Mouse (Mus musculus) spleen, adult 2 months (tissue): ENCODE results near the gene Fndc3a. TPM values are rescaled to one million over a fixed set of nuclear protein-coding genes. Genes with fewer than 3 reads are reported as not detected.

Source experiments
- DNase-seq, 2 experiments: peaks; one replicate each; pipeline versions ENCODE4 v3.0.0 to v3.0.0-alpha.2; 2012 to 2021; ENCODE audit warnings: low spot score in 2 of 2, low read depth in 1 of 2
- H3K27ac ChIP-seq: fragments of 200-500 bp; 2 replicates; pipeline ENCODE4 v1.5.1; 2012; ENCODE audit warnings: low read length, inconsistent platforms; ENCODE audit not compliant: insufficient read depth
- H3K27me3 ChIP-seq: fragments of 200-500 bp; 2 replicates; pipeline ENCODE4 v1.6.1; 2012; ENCODE audit warnings: mild to moderate bottlenecking, moderate library complexity, low read length, inconsistent platforms; ENCODE audit not compliant: control insufficient read depth, insufficient read depth
- H3K36me3 ChIP-seq: fragments of 200-500 bp; 2 replicates; pipeline ENCODE4 v1.6.1; 2012; ENCODE audit warnings: mild to moderate bottlenecking, low read length, inconsistent platforms; ENCODE audit not compliant: control insufficient read depth, insufficient read depth
- H3K4me1 ChIP-seq: fragments of 200-500 bp; 2 replicates; pipeline ENCODE4 v1.6.1; 2011; ENCODE audit warnings: inconsistent platforms; ENCODE audit not compliant: control insufficient read depth, insufficient read depth, insufficient read length
- H3K4me3 ChIP-seq: fragments of 200-500 bp; 2 replicates; pipeline ENCODE4 v1.5.1; 2011; ENCODE audit warnings: mild to moderate bottlenecking, inconsistent platforms; ENCODE audit not compliant: insufficient read depth, insufficient read length; ENCODE audit errors: extremely low read depth
- CTCF ChIP-seq: fragments of 200-500 bp; IDR thresholded peaks from 2 replicates; pipeline ENCODE4 v1.5.1; 2011; ENCODE audit warnings: mild to moderate bottlenecking, inconsistent platforms; ENCODE audit not compliant: insufficient read depth, insufficient read length, insufficient replicate concordance; ENCODE audit errors: extremely low read depth
- POLR2A ChIP-seq: fragments of 200-500 bp; IDR thresholded peaks from 2 replicates; pipeline ENCODE4 v1.6.1; 2011; ENCODE audit warnings: low read depth, low read length, inconsistent platforms
- WGBS: fragments of 180-500 bp; shearing (Covaris S2); methylation state at CpG from one replicate; pipeline ENCODE4 v1.1.7; 2018; 5-methylcytosine and 5-hydroxymethylcytosine counted together
- polyA plus RNA-seq: library from polyadenylated mRNA; depleted of rRNA; stranded (reverse); fragments of >200 nt; gene quantifications from 2 replicates; pipeline ENCODE4 v1.2.3, GENCODE M21; 2012

The Fndc3a gene
- polyA plus RNA-seq, 1 experiment: 22.2 TPM

GRCm38 (mm10) chr14:72518786-72519185, 191.0 kb downstream of the Fndc3a start:
- Histone ChIP-seq H3K4me1 (no peaks in the 10 kb centered on the region), H3K36me3 (no peaks in the 10 kb centered on the region), H3K4me3 (no peak overlapping the region), H3K27me3 (no peaks in the 10 kb centered on the region), H3K27ac (no peak overlapping the region)
- DNase-seq: no peak
- TF ChIP-seq POLR2A: no peak
- TF ChIP-seq CTCF: no peak
- 68% methylated on average over 6 of the region's 6 CpGs for WGBS

DNA sequence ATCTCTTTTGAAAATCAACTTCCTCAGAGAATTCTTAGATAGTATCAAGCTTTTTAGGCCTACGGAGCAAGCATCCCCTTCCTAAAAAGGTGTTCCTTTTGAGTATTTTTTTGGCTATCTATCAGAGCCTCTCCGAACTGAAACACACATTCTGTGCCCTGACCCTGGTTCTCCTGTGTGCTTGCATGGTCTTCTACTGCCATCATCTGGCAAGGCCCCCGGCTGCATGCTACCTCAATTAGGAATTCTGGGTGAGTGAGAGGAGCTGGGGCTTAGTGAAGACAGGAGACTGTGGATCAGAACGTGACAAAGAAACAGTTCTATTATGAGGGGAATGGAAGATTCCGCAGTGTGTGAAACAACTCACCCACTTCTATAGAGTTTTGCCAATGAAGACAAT, 193.4 kb downstream of the Fndc3a start:
- Histone ChIP-seq H3K27ac (no peak overlapping the region), H3K4me1 (no peaks in the 10 kb centered on the region), H3K27me3 (no peaks in the 10 kb centered on the region), H3K36me3 (no peaks in the 10 kb centered on the region), H3K4me3 (no peak overlapping the region)
- TF ChIP-seq POLR2A (no peak), CTCF (peak; percentile 8; the same call in 1 of the 2 replicates)
- DNase-seq: no peak
- WGBS: 25% methylated on average over 5 of the region's 5 CpGs

DNA sequence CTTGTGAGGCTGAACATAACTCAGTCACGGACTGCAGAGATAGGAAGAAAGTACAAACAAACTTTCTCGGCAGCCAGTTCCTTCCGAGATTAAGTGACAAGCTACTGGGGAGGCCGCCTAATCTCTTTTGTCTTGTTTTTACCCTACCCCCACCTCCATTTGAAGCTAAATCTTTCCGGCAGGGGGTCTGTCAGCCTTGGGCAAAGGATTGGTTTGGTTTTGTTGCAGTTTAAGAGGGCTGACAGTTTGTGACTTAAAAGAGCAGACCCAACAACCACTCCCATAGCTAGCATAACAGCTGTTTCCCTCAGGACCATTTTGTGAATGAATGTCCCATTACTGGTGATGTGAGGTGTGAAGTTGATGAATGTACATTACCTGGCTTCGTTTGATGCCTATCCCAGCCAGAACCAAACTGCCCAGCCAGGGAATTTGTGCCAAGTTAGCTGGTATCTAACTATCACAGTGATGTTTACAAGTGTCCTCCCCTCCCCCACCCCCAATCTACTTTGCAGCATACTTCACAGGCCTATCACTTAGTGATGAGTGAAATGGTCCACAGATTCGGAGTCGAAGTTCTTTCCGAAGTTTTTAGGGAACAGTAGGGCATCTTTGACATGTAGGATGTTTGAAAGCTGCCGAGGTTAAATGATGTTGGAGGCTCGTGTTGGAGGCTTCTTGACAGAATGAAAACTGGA, 202.9 kb downstream of the Fndc3a start:
- DNase-seq: no peak
- WGBS: 46% methylated on average over 11 of the region's 11 CpGs
- H3K4me3 ChIP-seq: no peak overlapping the region

GRCm38 (mm10) chr14:72506018-72506722, 203.6 kb downstream of the Fndc3a start:
- Histone ChIP-seq H3K4me3 (no peak overlapping the region), H3K27ac (no peak overlapping the region), H3K4me1 (peaks cover 2% of the 10 kb centered on the region; the same call in 1 of the 2 replicates), H3K36me3 (no peaks in the 10 kb centered on the region), H3K27me3 (0 out of 2 replicates have a peak, but pooled peaks cover 3% of the 10 kb centered on the region)
- WGBS: 28% methylated on average over 12 of the region's 12 CpGs
- no peak for DNase-seq
- TF ChIP-seq CTCF: no peak
- TF ChIP-seq POLR2A: no peak

More for the DNA sequence above, 202.9 kb downstream of the Fndc3a start:
- TF ChIP-seq POLR2A (no peak), CTCF (no peak)
- H3K27me3 ChIP-seq: 0 out of 2 replicates have a peak, but pooled peaks cover 3% of the 10 kb centered on the region
- no peak overlapping the region for H3K27ac ChIP-seq
- no peaks in the 10 kb centered on the region for H3K36me3 ChIP-seq
- H3K4me1 ChIP-seq: peaks cover 2% of the 10 kb centered on the region; the same call in 1 of the 2 replicates

DNA sequence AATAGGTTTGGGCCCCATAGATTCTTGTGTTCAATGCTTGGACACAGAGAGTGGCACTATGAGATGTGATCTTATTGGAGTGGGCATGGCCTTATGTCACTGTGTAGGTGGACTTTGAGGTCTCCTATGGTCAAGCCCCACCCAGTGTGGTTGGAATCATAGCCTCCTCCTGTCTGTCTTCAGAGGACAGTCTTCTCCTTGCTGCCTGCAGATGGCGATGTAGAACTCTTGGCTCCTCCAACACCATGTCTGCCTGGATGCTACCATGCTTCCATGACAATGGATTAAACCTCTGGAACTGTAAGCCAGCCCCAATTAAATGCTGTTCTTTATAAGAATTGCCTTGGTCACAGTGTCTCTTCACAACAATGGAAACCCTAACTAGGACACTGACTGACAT, 204.8 kb downstream of the Fndc3a start:
- Histone ChIP-seq H3K27me3 (0 out of 2 replicates have a peak, but pooled peaks cover 3% of the 10 kb centered on the region), H3K27ac (no peak overlapping the region), H3K4me1 (peaks cover 2% of the 10 kb centered on the region; the same call in 1 of the 2 replicates), H3K4me3 (no peak overlapping the region), H3K36me3 (no peaks in the 10 kb centered on the region)
- no peak for DNase-seq
- WGBS: 95% methylated on average over 1 of the region's 1 CpGs
- TF ChIP-seq CTCF: no peak
- no peak for TF ChIP-seq POLR2A

GRCm38 (mm10) chr14:72503241-72503640, 206.6 kb downstream of the Fndc3a start:
- Histone ChIP-seq H3K27ac (no peak overlapping the region), H3K36me3 (no peaks in the 10 kb centered on the region), H3K27me3 (0 out of 2 replicates have a peak, but pooled peaks cover 3% of the 10 kb centered on the region), H3K4me3 (no peak overlapping the region), H3K4me1 (peaks cover 2% of the 10 kb centered on the region; the same call in 1 of the 2 replicates)
- 52% methylated on average over 6 of the region's 6 CpGs for WGBS
- no peak for DNase-seq
- TF ChIP-seq POLR2A (no peak), CTCF (no peak)
